ENCODE assay signal across 20 mouse cellular contexts in genomic region chr8:79346414-79346813, GRCm38 (mm10).
"Had no signal": no experiment of that assay in that cellular context is flagged by ENCODE, and none has a peak within 500 bp of the region (broad histone marks: within the 10 kb centered on the region; RNA-seq: fewer than 3 reads in every experiment).

No protein-coding gene starts in this region.

- H3K27ac ChIP-seq: limb, embryonic 10.5 days; limb, embryonic 13.5 days; liver, embryonic 13.5 days; midbrain, embryonic 10.5 days; midbrain, embryonic 13.5 days; neural tube, embryonic 13.5 days had no signal

- H3K9me3 ChIP-seq: limb, embryonic 10.5 days; limb, embryonic 13.5 days; liver, embryonic 13.5 days; midbrain, embryonic 10.5 days; midbrain, embryonic 13.5 days; neural tube, embryonic 13.5 days had no signal

- H3K9ac ChIP-seq: limb, embryonic 13.5 days; liver, embryonic 13.5 days; midbrain, embryonic 13.5 days; neural tube, embryonic 13.5 days had no signal

- H3K4me3 ChIP-seq: limb, embryonic 10.5 days; limb, embryonic 13.5 days; liver, embryonic 13.5 days; midbrain, embryonic 10.5 days; midbrain, embryonic 13.5 days; myocyte; neural tube, embryonic 13.5 days had no signal

- ATAC-seq: midbrain, embryonic 13.5 days; midbrain, embryonic 16.5 days had no signal

- H3K4me1 ChIP-seq: limb, embryonic 10.5 days; liver, embryonic 13.5 days had no signal

- H3K4me2 ChIP-seq: limb, embryonic 13.5 days; liver, embryonic 13.5 days; midbrain, embryonic 13.5 days; neural tube, embryonic 13.5 days had no signal

- H3K27me3 ChIP-seq: limb, embryonic 13.5 days; liver, embryonic 13.5 days; midbrain, embryonic 13.5 days; neural tube, embryonic 13.5 days had no signal

- DNase-seq: kidney, adult 18-20 months; kidney, adult 9 months; kidney, postnatal 14 days; kidney, postnatal 4 days; liver, embryonic 13.5 days; lung, adult 2 months; lung, postnatal 14 days; lung, postnatal 4 days; retina, postnatal 1 day; right cerebral cortex, postnatal 25 days; thymus, adult 18-20 months; thymus, postnatal 14 days; thymus, postnatal 4 days had no signal
